Mouse (Mus musculus) macrophage (primary cell): ENCODE data around the gene Cd63. TPM values are rescaled to one million over a fixed set of nuclear protein-coding genes. Genes with fewer than 3 reads are reported as not detected.

ENCODE experiments used
- H3K27ac ChIP-seq: fragments of 350-480 bp; formaldehyde crosslinking; 2 replicates; pipeline ENCODE4 v1.9.0; 2021
- H3K36me3 ChIP-seq: fragments of 350-480 bp; formaldehyde crosslinking; 2 replicates; pipeline ENCODE4 v1.9.0; 2021; ENCODE audit errors: inconsistent target
- H3K4me3 ChIP-seq: fragments of 350-480 bp; formaldehyde crosslinking; 2 replicates; pipeline ENCODE4 v1.9.0; 2021; ENCODE audit errors: inconsistent target
- H3K79me2 ChIP-seq: fragments of 350-480 bp; formaldehyde crosslinking; 2 replicates; pipeline ENCODE4 v1.9.0; 2021; ENCODE audit errors: inconsistent target
- WGBS: methylation state at CpG from one replicate; pipeline ENCODE4 v1.1.7; 2026; ENCODE audit warnings: inconsistent platforms; ENCODE audit not compliant: missing documents; 5-methylcytosine and 5-hydroxymethylcytosine counted together
- polyA plus RNA-seq: library from polyadenylated mRNA; stranded (reverse); fragments of 250-400 nt; gene quantifications from 3 replicates; pipeline ENCODE4 v1.2.4, GENCODE M21; 2018; ENCODE audit warnings: inconsistent platforms

Gene Cd63
- polyA plus RNA-seq, 1 experiment from 2014 or later = 1,611 TPM

DNA sequence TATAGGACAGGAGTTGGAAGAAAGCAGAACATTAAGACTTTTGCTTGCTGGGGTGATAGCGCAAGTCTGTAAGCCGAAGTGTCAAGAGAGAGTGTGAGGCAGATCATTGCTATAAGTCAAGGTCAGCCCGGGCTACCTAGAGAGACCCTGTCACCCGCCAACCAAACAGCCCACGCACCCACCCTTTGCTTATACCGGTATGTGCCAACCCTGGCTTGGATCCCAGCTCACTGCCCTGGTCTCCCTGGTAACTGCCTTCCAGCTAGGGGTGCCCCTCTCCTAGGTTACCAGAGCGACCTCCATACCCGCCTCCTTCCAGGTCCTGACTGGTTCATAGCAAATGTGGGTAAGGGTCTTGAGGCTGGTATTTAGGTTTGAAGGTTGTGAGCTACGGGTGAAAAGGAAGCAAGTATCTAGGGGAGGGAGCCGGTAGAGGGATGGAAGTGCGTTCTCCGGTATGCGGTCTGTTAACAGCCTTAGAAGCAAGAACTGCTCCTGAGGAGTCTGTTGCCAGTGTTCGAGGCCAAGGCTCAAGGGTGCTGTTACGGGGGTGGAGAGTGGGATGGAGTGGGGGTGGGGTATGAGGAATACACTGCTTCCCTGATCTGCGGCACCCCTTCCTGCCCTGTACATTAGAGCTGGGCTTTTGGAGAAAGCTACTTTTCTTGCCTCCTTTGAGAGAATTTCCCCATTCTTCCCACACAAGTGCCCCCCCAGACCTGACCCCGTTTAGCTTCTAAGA is 4.7 kb upstream of the Cd63 start:
- H3K4me3 ChIP-seq = no peak overlapping the region
- no peak overlapping the region for H3K27ac ChIP-seq
- no peaks in the 10 kb centered on the region for H3K79me2 ChIP-seq
- 15% methylated on average over 17 of the region's 17 CpGs for whole genome bisulfite sequencing
- no peaks in the 10 kb centered on the region for H3K36me3 ChIP-seq

DNA sequence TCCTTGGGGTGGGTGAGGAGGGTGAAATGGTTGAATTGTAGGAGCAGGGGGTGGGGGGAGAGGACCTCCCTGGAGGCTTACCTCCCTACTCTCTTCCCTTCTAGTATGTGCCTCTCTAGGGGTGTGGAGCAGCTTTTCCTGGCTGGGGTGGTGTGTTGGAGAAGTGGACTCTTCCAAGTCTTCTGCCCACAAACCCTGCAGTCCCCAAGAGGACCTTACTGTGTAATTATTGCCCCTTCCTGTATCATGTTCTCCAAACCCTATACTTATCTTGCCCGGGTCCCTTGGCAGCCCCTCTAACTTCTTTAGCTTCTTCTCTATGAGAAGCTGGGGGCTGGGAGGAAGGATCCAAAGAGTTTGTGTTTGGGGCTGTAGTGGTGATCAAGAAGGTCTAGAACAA is 4.0 kb upstream of the Cd63 start:
- 40% methylated on average over 1 of the region's 1 CpGs for WGBS
- H3K36me3 ChIP-seq = no peaks in the 10 kb centered on the region
- H3K4me3 ChIP-seq = no peak overlapping the region
- no peaks in the 10 kb centered on the region for H3K79me2 ChIP-seq
- no peak overlapping the region for H3K27ac ChIP-seq

DNA sequence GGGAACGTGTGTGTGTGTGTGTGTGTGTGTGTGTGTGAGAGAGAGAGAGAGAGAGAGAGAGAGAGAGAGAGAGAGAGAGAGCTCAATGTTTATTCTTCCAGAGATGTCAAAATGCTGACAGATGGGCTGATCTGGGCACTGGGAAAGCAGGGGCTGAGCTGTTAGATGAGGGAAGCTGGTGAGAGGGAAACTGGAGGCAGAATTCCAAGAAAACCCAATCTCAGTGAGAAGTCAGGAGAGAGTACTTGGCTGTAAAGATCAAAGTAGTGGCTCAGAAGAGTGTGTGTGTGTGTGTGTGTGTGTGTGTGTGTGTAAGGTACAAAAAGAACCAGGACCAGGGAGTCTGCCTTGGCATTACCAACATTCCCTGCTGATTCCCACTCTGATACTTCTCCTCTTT is 3.3 kb upstream of the Cd63 start:
- H3K79me2 ChIP-seq = no peaks in the 10 kb centered on the region
- H3K27ac ChIP-seq = no peak overlapping the region
- H3K4me3 ChIP-seq = no peak overlapping the region
- no peaks in the 10 kb centered on the region for H3K36me3 ChIP-seq
- WGBS = 33% methylated on average over 1 of the region's 1 CpGs

DNA sequence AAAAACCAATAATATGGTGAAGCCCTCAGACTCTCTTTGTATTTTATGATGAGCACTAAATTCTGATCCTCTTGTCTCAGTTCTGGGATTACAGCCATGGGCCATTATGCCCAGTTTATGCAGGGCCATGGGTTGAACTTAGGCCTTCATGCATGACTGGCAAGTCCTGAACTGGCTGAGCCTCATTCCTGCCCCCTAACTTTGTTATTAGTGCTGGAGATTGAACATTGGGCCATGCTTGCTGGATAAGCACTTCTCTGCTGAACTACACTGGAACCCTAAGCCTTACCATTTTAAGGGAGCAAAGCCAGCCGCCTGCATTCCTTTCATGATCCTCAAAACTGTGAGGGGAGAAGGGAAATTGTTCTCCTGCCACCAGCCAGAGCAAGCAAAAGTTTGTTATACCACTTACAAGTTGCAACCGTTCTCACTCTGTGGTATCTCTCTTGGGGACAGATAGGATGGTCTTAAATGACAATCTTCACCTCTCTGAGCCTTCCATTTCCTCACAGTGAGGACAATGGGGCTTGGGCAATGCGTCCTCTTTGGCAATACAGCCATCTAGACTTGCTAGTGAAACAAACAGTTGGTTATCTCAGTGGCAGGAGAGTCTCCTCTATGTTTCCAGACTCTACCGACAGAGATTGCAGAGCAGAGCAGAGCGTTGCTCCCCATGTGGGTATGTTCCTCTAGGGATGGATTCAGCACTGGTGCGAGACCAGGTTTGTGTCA is 864 bp upstream of the Cd63 start:
- no peaks in the 10 kb centered on the region for H3K36me3 ChIP-seq
- H3K27ac ChIP-seq = no peak overlapping the region
- no peaks in the 10 kb centered on the region for H3K79me2 ChIP-seq
- no peak overlapping the region for H3K4me3 ChIP-seq
- WGBS = 74% methylated on average over 6 of the region's 6 CpGs

DNA sequence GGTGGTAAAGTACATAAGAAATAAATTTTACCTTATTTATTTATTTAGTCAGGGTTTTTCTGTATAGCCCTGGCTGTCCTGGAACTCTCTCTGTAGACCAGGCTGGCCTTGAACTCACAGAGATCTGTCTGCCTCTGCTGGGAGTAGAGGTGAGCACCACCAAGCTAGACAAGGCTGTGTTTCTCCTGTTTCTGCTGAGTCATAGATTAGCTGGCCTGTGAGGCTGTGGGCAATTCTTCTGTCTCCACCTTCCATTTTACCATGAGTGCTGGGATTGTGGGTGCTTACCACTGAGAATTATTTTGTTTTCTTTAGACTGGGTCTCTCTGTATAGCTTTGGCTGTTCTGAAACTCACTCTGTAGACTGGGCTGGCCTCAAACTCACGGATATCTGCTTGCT is 620 bp downstream of the Cd63 start:
- Histone ChIP-seq H3K79me2 (no peaks in the 10 kb centered on the region), H3K27ac (peak overlapping the region; percentile 66), H3K4me3 (no peak overlapping the region), H3K36me3 (no peaks in the 10 kb centered on the region)
- whole genome bisulfite sequencing = 57% methylated on average over 1 of the region's 1 CpGs

DNA sequence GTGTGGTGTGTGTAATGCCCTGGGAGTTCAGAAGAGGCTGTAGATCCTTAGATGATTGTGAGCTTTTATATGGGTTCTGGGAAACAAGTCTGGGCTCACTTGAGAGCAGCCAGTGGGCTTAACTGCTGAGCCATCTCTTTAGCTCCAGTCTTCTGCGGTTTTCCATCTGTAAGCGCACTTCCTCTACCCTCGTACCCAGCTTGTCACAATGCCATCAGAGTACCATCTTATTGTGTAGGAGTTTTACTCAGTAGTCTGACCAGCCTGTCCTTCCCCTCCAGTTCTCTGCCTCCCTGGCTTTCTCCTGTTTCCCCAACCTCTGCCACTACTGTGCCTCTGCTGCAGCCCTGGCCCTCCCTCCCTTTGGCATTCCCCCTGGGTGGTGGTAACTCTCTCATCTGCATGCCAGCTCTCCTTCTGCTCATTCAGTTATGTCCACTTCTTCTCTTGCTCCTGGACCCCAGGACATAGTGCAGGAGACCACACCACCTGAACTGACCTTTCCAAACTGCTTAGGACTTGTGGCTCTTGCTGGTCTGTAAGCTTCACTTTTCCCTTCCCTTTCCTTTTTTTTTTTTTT is 1.7 kb downstream of the Cd63 start:
- no peak overlapping the region for H3K4me3 ChIP-seq
- H3K79me2 ChIP-seq = no peaks in the 10 kb centered on the region
- no peaks in the 10 kb centered on the region for H3K36me3 ChIP-seq
- peak overlapping the region; percentile 66 for H3K27ac ChIP-seq
- 13% methylated on average over 3 of the region's 3 CpGs for WGBS

DNA sequence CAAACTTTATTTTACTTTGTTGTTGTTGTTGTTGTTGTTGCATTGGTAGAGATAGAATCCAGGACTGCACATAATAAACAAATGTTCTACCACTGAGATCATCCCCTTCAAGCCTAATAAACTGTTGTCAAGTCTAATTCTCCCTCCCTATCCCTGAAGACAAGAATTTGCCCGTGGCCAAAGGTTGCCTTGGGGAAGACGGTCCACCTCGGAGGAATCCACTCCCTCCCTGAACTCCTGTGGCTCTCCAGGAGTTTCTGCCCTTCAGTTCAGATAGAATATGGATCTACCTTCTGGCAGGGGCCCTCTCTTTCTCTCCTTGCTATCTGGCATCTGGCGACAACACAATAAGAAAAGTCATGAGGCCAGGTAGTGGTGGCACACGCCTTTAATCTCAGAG is 4.0 kb downstream of the Cd63 start:
- H3K36me3 ChIP-seq = no peaks in the 10 kb centered on the region
- no peak overlapping the region for H3K27ac ChIP-seq
- no peak overlapping the region for H3K4me3 ChIP-seq
- 91% methylated on average over 5 of the region's 5 CpGs for WGBS
- peaks cover 4% of the 10 kb centered on the region; the same call in 1 of the 2 replicates for H3K79me2 ChIP-seq

DNA sequence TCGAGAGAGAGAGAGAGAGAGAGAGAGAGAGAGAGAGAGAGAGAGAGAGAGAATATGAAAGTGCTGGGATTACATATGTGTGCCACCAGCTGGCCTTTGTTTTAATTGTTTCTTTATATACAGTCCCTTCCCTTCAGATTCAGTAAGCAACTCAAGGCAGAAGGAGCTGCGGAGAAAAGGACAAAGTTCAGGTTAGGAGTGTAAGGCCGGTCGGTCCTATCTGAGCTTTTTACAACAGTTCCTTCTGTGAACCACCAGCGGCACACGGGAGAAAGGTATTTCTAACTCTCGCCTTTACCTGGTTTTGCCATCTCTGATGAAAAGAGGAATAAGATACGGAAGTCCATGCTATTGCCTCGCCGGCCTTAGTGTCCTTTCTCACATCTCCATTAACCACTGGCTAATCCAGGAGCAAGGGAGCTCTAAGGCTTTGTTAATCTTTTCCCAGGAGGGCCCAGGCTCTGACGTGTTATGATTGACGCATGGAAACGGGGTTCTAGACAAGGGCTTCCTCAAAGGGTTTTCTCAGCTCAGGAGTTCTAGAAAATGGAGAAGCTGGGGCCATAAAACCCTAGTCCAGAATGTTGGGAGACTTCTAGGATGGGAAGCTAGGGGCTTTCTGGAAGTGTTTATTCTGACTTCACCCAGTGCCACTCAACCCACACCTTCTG is 8.1 kb downstream of the Cd63 start:
- Histone ChIP-seq H3K36me3 (peaks cover 17% of the 10 kb centered on the region), H3K27ac (peak overlapping the region; percentile 94), H3K79me2 (peaks cover 42% of the 10 kb centered on the region), H3K4me3 (peak overlapping the region; percentile 20; the same call in 1 of the 2 replicates)
- 63% methylated on average over 13 of the region's 13 CpGs for WGBS

DNA sequence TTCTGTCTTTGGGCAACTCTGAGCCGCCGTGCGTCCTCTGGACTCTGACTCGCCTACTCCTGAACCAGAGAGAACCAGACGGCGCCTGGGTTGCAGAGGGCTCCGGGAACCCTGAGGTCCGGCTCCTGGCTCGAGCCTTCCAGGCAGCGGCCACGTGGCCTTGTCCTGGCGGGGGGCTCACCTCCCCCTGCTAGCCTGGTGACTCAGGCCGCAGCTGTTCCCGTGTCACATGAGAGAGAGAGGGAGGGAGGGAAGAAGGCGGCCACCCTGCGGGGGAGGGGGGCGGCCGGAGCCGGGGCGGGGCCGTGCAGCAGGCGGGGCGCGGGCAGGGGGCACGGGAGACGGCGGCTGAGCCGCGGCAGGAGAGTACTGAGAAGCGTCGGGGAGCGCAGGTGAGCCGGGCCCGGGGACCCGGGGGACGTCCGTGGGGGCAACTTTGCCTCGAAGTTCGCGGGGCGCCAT is 8.8 kb downstream of the Cd63 start:
- Histone ChIP-seq H3K36me3 (peaks cover 24% of the 10 kb centered on the region), H3K4me3 (peak overlapping the region; percentile 20; the same call in 1 of the 2 replicates), H3K27ac (peak overlapping the region; percentile 94), H3K79me2 (peaks cover 49% of the 10 kb centered on the region)
- WGBS = 2% methylated on average over 14 of the region's 41 CpGs

DNA sequence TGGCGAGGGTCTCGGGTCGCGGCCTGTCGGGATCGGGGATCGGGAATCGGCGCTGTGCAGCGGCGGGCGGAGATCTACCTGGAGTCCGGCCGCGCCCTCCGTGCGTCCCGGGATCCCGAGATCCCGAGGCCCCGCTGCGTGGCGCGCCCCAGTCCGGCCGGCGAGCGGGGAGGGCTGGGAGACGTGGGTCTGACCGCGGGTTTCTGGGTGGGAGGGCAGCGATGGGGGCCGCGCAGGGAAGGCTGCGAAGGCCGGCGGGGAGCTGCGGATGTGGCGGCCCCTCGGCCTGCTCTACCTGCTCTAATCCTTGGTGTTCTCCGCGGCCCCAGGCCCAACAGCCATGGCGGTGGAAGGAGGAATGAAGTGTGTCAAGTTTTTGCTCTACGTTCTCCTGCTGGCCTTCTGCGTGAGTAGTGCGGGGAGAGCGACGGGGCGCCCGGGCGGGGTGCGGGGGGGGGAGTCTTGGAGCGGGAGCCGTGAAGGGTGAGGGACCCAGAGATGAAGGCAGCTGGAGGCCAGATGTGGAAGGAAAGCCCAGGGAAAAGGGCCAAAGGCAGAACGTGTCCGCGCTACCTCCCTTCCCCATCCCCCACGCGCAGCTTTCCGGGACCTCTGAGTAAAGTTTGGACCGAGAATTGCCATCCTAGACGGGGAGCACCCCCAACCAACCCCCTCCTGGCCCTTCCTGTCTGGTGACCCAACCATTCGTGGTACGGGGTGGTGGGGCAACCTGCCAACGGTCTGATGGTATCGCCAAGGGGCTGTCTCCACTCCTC is 9.5 kb downstream of the Cd63 start:
- WGBS = 4% methylated on average over 46 of the region's 66 CpGs
- Histone ChIP-seq H3K79me2 (peaks cover 50% of the 10 kb centered on the region), H3K27ac (peak overlapping the region; percentile 81), H3K4me3 (peak overlapping the region; percentile 82), H3K36me3 (peaks cover 31% of the 10 kb centered on the region)

DNA sequence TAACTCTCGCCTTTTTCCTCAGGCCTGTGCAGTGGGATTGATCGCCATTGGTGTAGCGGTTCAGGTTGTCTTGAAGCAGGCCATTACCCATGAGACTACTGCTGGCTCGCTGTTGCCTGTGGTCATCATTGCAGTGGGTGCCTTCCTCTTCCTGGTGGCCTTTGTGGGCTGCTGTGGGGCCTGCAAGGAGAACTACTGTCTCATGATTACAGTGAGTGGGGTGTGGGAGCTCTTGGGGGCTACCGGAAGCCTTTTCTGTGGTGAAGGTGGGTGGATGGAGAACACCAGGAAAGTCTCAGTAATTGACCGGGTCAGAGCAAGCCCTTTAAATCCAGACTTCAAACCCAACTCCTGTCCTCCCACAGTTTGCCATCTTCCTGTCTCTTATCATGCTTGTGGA is 10.6 kb downstream of the Cd63 start:
- Histone ChIP-seq H3K36me3 (peaks cover 40% of the 10 kb centered on the region), H3K27ac (peak overlapping the region; percentile 81)
- 50% methylated on average over 6 of the region's 6 CpGs for WGBS

DNA sequence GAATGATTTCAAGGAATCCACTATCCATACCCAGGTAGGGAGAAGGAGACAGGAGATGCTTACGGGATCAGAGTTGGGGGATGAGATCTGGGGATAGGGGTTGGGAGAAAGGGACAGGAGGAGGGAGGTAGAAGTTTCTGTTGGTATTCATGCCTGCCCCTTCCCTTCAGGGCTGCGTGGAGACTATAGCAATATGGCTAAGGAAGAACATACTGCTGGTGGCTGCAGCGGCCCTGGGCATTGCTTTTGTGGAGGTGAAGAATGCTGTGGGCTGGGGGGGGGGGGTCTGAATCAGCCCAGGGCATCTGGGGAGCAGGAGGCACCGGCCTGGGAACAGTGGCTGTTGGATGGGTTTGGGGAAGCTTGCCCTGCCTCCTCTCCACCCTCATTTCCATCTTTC is 11.5 kb downstream of the Cd63 start:
- no peak overlapping the region for H3K4me3 ChIP-seq
- WGBS = 87% methylated on average over 3 of the region's 4 CpGs
- H3K79me2 ChIP-seq = peaks cover 50% of the 10 kb centered on the region
- H3K36me3 ChIP-seq = peaks cover 48% of the 10 kb centered on the region
- no peak overlapping the region for H3K27ac ChIP-seq

More for the DNA sequence above, 10.6 kb downstream of the Cd63 start:
- peak overlapping the region; percentile 82 for H3K4me3 ChIP-seq
- H3K79me2 ChIP-seq = peaks cover 50% of the 10 kb centered on the region

DNA sequence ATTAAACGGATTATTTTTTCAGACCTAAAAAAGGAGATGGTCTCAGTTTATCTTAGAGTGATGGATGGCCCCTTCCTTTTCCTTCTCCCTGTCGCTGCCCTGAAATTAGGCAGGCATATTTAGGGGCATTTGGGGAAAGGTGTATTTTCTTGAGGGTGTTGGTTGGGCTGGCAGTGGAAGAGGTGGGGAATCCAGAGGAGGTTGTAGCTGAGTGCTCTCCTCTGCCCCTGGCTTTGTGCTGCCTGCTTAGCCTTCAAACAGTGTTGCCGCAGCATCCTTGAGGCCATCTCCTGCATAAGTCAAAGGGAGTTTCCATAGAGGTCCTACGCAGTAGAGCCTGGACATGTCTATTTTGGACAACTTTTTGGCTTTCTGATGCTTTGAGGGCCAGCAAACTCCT is 12.0 kb downstream of the Cd63 start:
- peaks cover 50% of the 10 kb centered on the region for H3K79me2 ChIP-seq
- H3K36me3 ChIP-seq = peaks cover 53% of the 10 kb centered on the region
- 87% methylated on average over 4 of the region's 4 CpGs for WGBS

DNA sequence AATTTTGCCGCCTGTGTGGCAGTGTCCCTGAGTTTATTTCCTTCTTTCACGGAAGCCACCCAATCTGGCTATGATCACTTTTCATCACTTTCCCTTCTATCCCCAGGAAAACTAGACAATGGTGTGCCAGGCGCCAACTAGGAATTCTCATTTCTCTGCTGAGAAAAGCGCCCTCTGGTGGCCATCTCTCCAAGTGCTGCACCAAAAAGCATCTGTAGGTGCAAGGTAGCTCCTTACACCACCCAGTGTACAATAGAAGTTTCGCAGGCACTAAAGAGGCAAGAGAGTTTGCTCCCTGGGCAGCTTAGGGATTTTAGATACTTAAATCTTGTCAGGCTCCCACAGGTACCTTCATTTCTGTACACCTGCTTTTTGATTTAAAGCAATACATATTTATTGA is 12.4 kb downstream of the Cd63 start:
- Histone ChIP-seq H3K27ac (no peak overlapping the region), H3K4me3 (no peak overlapping the region), H3K36me3 (peaks cover 57% of the 10 kb centered on the region), H3K79me2 (peaks cover 50% of the 10 kb centered on the region)
- 35% methylated on average over 5 of the region's 5 CpGs for WGBS

More for the DNA sequence above, 12.0 kb downstream of the Cd63 start:
- Histone ChIP-seq H3K27ac (no peak overlapping the region), H3K4me3 (no peak overlapping the region)
